Mouse (Mus musculus) ES-Bruce4 (cell line): ENCODE data around the gene Jsrp1. TPM values are rescaled to one million over a fixed set of nuclear protein-coding genes. Genes with fewer than 3 reads are reported as not detected.

Source experiments
- H3K27ac ChIP-seq: 2 replicates; pipeline ENCODE4 v1.5.1; 2012; ENCODE audit warnings: low read length, inconsistent platforms; ENCODE audit not compliant: insufficient read depth
- H3K27me3 ChIP-seq: 2 replicates; pipeline ENCODE4 v1.6.1; 2012; ENCODE audit warnings: mild to moderate bottlenecking, low read length, inconsistent platforms; ENCODE audit not compliant: control insufficient read depth, poor library complexity, insufficient read depth, severe bottlenecking
- H3K36me3 ChIP-seq: 2 replicates; pipeline ENCODE4 v1.6.1; 2012; ENCODE audit warnings: inconsistent platforms, mild to moderate bottlenecking, low read length, moderate library complexity; ENCODE audit not compliant: control insufficient read depth, poor library complexity, insufficient read depth, severe bottlenecking
- H3K4me1 ChIP-seq: one replicate; pipeline ENCODE4 v1.8.1; 2011; ENCODE audit warnings: low read length; ENCODE audit not compliant: control insufficient read depth, insufficient read depth
- H3K4me3 ChIP-seq: 2 replicates; pipeline ENCODE4 v1.5.1; 2011; ENCODE audit warnings: low read depth, mild to moderate bottlenecking, low read length
- H3K9ac ChIP-seq: 2 replicates; pipeline ENCODE4 v1.6.1; 2012; ENCODE audit warnings: low read depth, mild to moderate bottlenecking, inconsistent platforms; ENCODE audit not compliant: poor library complexity, severe bottlenecking
- H3K9me3 ChIP-seq: replicated peaks from 2 replicates; pipeline ENCODE4 v1.6.1; 2012; ENCODE audit warnings: mild to moderate bottlenecking, low read length, inconsistent platforms; ENCODE audit not compliant: control insufficient read depth, poor library complexity, insufficient read depth, severe bottlenecking
- CTCF ChIP-seq: IDR thresholded peaks from one replicate; pipeline ENCODE4 v1.8.1; 2011; ENCODE audit warnings: low read depth, low read length
- EP300 ChIP-seq: IDR thresholded peaks from 2 replicates; pipeline ENCODE4 v1.6.1; 2011; ENCODE audit warnings: low read depth, low read length; ENCODE audit not compliant: insufficient read depth
- POLR2A ChIP-seq: IDR thresholded peaks from one replicate; pipeline ENCODE4 v1.8.1; 2011; ENCODE audit warnings: low read length; ENCODE audit not compliant: insufficient read depth
- polyA plus RNA-seq: library from polyadenylated mRNA; stranded (reverse); fragments of >200 nt; gene quantifications from 2 replicates; pipeline ENCODE4 v1.2.4, GENCODE M21; 2011; ENCODE audit warnings: low read depth; ENCODE audit not compliant: missing spikeins, insufficient read depth, insufficient read length

Gene Jsrp1
- polyA plus RNA-seq, 1 experiment = 0.85 TPM

DNA sequence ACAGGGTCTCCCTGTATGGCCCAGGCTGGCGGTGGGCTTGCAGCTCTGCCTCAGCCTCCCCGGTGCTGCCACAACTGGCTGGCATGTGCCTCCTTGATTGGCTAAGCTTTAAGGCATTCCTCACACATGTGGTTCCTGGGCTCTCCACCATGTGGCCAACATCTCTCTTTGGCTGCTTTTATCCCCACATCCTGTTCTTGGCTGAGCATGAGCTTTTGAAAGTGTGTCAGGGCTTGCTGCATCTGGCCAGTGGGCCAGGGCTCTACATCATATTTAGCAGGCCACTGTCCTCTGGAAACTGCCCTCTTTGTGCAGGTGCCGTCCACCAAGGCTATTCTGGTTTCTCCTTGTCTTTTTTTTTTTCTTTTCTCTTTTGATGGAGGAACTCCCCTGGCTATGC, 43.0 kb upstream of the Jsrp1 start:
- Histone ChIP-seq H3K36me3 (0 out of 2 replicates have a peak, but pooled peaks cover 3% of the 10 kb centered on the region), H3K9ac (no peak overlapping the region), H3K4me1 (no peaks in the 10 kb centered on the region), H3K27me3 (no peaks in the 10 kb centered on the region), H3K9me3 (no peaks in the 10 kb centered on the region), H3K4me3 (no peak overlapping the region), H3K27ac (no peak overlapping the region)
- TF ChIP-seq CTCF = no peak
- TF ChIP-seq POLR2A = no peak
- TF ChIP-seq EP300 = no peak

GRCm38 (mm10) chr10:80855749-80856073, 42.4 kb upstream of the Jsrp1 start:
- Histone ChIP-seq H3K36me3 (0 out of 2 replicates have a peak, but pooled peaks cover 3% of the 10 kb centered on the region), H3K9me3 (no peaks in the 10 kb centered on the region), H3K4me1 (no peaks in the 10 kb centered on the region), H3K27ac (no peak overlapping the region), H3K4me3 (peak overlapping the region; percentile 54), H3K9ac (peak overlapping the region; percentile 43), H3K27me3 (no peaks in the 10 kb centered on the region)
- no peak for TF ChIP-seq CTCF
- TF ChIP-seq EP300 = no peak
- no peak for TF ChIP-seq POLR2A

DNA sequence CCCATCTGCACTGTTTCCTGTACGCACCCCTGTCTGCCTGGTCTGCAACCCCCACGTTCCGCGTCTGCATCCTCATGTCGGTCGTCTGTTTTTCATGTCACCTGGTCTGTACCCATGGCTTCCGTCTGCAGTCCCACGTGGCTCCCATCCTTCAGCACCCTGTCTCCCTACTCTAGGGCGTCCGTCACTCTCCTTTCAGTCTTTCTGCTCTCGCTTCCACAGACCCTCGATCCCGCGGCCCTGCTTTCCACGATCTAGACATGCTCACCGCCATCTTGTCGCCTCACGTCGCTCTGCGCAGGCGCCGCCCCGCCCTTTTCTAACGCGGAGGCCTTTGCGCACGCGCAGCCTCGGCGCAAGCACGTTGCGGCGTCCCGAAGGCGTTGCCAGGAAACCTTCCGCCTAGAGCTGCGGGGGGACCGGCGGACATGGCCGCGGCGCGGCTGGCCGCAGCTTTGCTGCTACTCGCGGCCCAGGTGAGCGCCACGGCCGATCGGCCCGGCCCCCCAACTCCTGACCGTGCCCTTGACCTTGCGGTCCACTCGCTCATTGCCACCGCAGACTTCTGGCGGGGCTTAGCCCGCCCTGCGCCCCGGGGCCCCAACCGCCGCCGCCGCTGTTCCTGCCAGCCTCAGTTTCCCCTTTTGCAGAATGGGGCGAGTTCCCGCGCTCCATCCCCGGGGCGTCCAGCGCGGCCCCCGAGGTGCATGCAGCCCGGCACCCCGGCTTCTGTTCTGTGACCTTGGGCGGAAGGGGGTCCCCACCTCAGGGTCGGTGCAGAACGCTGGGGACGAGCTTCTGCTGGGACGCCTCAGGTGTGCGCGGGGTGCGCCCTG, 41.8 kb upstream of the Jsrp1 start, which contains the start of the genes Lsm7 and Sppl2b:
Gene Lsm7 (minus strand): TSS at position 297 of the 836 bp plus-strand sequence.
Gene Sppl2b (plus strand): TSS at position 363 of the 836 bp plus-strand sequence.
- peak within 1 kb of the TSS; percentile 87 for H3K4me3 ChIP-seq
- no peaks in the 10 kb centered on the region for H3K4me1 ChIP-seq
- H3K27me3 ChIP-seq = no peaks in the 10 kb centered on the region
- 0 out of 2 replicates have a peak, but pooled peaks cover 3% of the 10 kb centered on the region for H3K36me3 ChIP-seq
- peak within 1 kb of the TSS; percentile 43 for H3K9ac ChIP-seq
- H3K27ac ChIP-seq = no peak within 1 kb of the TSS
- no peaks in the 10 kb centered on the region for H3K9me3 ChIP-seq
- 0 out of 2 replicates have a peak, but pooled peaks have one; percentile 16 for TF ChIP-seq EP300
- TF ChIP-seq CTCF = no peak
- TF ChIP-seq POLR2A = peak; percentile 77

GRCm38 (mm10) chr10:80848571-80848970, 35.3 kb upstream of the Jsrp1 start:
- Histone ChIP-seq H3K27ac (no peak overlapping the region), H3K4me1 (peaks cover 3% of the 10 kb centered on the region), H3K27me3 (no peaks in the 10 kb centered on the region), H3K9ac (no peak overlapping the region), H3K9me3 (no peaks in the 10 kb centered on the region), H3K4me3 (no peak overlapping the region), H3K36me3 (0 out of 2 replicates have a peak, but pooled peaks cover 3% of the 10 kb centered on the region)
- TF ChIP-seq CTCF = no peak
- no peak for TF ChIP-seq POLR2A
- no peak for TF ChIP-seq EP300

DNA sequence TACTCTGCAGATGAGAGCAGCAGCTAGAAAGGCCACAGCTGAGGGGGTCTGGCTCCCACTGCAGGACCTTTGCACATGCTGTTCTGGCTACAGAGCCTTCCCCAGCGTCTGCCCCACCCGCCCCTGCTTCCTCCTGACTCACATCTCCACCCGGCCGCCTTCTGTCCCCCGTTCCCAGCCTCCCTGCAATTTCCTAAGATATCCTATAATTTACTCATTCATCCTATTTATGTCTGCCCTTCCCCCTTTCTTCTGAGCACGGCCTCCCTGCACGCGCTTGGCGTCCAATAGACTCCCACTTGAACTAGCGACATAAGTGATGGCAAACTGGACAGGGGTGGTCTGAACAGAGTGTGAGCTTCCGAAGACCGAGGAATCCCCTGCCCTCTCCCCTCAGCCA, 32.4 kb upstream of the Jsrp1 start:
- H3K36me3 ChIP-seq = no peaks in the 10 kb centered on the region
- no peaks in the 10 kb centered on the region for H3K27me3 ChIP-seq
- TF ChIP-seq CTCF = no peak
- TF ChIP-seq EP300 = no peak
- H3K4me1 ChIP-seq = peaks cover 3% of the 10 kb centered on the region
- H3K4me3 ChIP-seq = no peak overlapping the region
- H3K27ac ChIP-seq = no peak overlapping the region
- no peak overlapping the region for H3K9ac ChIP-seq
- H3K9me3 ChIP-seq = no peaks in the 10 kb centered on the region

DNA sequence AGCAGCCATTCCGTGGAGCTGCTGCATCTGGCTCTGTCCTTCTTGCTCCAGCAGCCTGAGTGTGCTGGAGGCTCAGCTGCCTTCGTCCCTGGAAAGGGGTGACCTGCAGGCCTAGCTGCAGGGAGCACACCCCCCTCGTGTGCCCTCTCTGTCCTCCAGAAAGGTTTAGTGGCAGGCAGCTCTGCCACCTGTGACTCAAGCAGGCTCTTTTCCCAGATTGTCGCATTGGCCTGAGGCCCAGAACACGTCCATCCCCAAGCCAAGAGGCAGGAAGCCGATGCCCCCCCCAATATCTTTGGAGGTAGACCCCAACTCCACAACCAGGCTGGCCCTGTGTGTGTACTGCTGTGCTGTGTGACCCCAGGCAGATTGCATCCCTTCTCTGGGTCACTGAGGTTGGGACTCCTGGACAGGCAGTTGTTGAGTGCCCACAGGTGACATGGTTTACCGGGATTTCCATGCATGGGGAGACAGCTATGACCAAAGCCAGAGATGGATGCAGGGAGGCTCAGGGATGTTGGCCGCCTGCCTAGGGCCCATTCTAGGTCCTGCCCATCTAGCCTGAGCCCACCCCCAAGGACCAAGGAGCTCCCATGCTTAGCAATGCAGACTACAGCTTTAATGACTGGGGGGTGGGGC, 31.9 kb upstream of the Jsrp1 start:
- no peaks in the 10 kb centered on the region for H3K27me3 ChIP-seq
- no peaks in the 10 kb centered on the region for H3K36me3 ChIP-seq
- no peaks in the 10 kb centered on the region for H3K9me3 ChIP-seq
- H3K27ac ChIP-seq = no peak overlapping the region
- peaks cover 3% of the 10 kb centered on the region for H3K4me1 ChIP-seq
- no peak overlapping the region for H3K9ac ChIP-seq
- TF ChIP-seq CTCF (no peak), POLR2A (no peak), EP300 (no peak)
- H3K4me3 ChIP-seq = no peak overlapping the region
